Mouse (Mus musculus) embryonic facial prominence, embryonic 14.5 days (tissue): ENCODE results near the gene Ddhd1. TPM values are rescaled to one million over a fixed set of nuclear protein-coding genes. Genes with fewer than 3 reads are reported as not detected.

Experiments used
- microRNA-seq: library from miRNA; unstranded; fragments of <30 nt; microRNA quantifications from one replicate; pipeline ENCODE4, GENCODE M21; 2016; ENCODE audit warnings: borderline number of aligned reads
- polyA plus RNA-seq: library from polyadenylated mRNA; unstranded; fragments of >200 nt; fragmentation: Nextera tagmentation; extraction: Ambion mirVana; gene quantifications from 2 replicates; pipeline ENCODE4 v1.2.1, GENCODE M21; 2014

Gene Ddhd1
- polyA plus RNA-seq, 1 experiment from 2014 or later = 7.6 TPM

Small RNA genes lying within 50 kb of the gene (microRNA-seq; reads per million reads assigned to microRNA genes)
- 0.66 reads per million for gene Mir5131

Other genes with a start within 250 kb of the Ddhd1 start
- gene Fermt2, start 128.0 kb downstream of the Ddhd1 start, polyA plus RNA-seq = 132 and 153 TPM in 2 replicates